Mouse (Mus musculus): Measurements from ENCODE around the gene Rab3gap2. TPM values are rescaled to one million over a fixed set of nuclear protein-coding genes. Genes with fewer than 3 reads are reported as not detected.

Rab3gap2 gene
- total and polyA plus RNA-seq, 3 experiments, result 22.7 to 39.1 (median 24.0) TPM

DNA sequence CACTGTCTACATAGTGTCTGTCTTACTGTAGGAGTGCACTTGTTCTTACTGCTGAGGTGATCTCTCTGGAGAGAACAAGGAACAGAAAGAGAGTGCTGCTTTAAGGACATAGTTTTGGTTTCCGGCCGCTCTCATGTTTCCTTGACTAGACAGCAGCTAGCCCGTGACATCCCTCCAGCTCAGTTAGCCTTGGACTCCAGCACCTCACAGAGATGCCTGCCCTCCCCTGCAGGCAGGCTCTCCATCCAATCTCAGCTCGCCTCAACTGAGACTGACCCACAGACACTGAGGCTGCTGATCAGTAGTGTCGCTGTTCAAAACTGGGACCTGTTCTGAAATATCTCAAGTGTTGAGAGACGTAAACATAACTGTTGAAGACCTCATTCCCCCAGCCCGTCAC is 72.1 kb downstream of the Rab3gap2 start:
- H3K36me3 ChIP-seq (replicated peaks in 1 of 2; ENCODE audit: control insufficient read depth in 1 of 2, insufficient read depth in 1 of 2, low read length in 1 of 2), result peaks cover 65 to 89% of the 10 kb centered on the region in 2 experiments
- in situ Hi-C loops (cut with MboI; ENCODE audit: low pct_ligation_motif_present, low pct_unique_long_range_greater_than_20kb, low sequenced_read_pairs), result no loop called here
- no peaks in the 10 kb centered on the region for H3K27me3 ChIP-seq (replicated peaks)

DNA sequence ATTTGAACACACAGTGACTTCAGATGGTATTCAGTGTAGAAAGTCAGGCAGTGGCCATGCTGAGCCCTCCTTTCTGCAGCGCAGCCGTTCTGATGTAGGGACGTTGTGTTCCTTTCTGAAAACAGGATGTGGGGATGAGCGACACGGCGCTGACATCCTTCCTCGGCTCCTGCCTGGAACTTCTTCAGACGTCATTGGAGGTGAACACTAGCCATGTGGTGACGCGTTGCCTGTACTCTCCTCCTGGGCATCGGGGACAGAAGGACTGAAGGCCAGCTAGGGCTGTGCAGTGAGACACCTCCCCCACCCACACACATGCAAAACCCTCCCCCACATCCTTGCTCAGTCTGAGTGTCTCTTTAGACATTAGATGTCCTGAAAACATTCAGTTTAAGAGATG is 73.1 kb downstream of the Rab3gap2 start:
- Histone ChIP-seq H3K9me3 (replicated peaks; ENCODE audit: low read length) (no peaks in the 10 kb centered on the region), H3K4me1 (ENCODE audit: control insufficient read depth in 1 of 2, insufficient read depth in 2 of 2) (no peaks in the 10 kb centered on the region), H3K27ac (ENCODE audit: insufficient read depth, low read depth) (no peak overlapping the region), H3K79me2 (replicated peaks; ENCODE audit: control insufficient read depth, extremely low read depth, insufficient read depth, poor library complexity, severe bottlenecking) (no peaks in the 10 kb centered on the region), H3K4me2 (ENCODE audit: insufficient read depth, low read depth, poor library complexity, severe bottlenecking) (no peak overlapping the region), H3K9ac (ENCODE audit: insufficient read depth, low read depth) (no peak overlapping the region), H3K27me3 (replicated peaks) (no peaks in the 10 kb centered on the region), H3K4me3 (replicated peaks in 1 of 3; ENCODE audit: low read depth in 2 of 3, low read length in 2 of 3, poor library complexity in 1 of 3) (no peak overlapping the region), H3K36me3 (replicated peaks in 1 of 2; ENCODE audit: control insufficient read depth in 1 of 2, insufficient read depth in 1 of 2, low read length in 1 of 2) (peaks cover 61 to 88% of the 10 kb centered on the region in 2 experiments)
- dilution Hi-C loops (cut with MboI; ENCODE audit: extremely low pct_ligation_motif_present, extremely low pct_unique_long_range_greater_than_20kb, low sequenced_read_pairs), result no loop called here
- TF ChIP-seq MAZ (IDR thresholded peaks at IDR 0.05; ENCODE audit: low read depth, low read length) (no peak), PAX5 (IDR thresholded peaks at IDR 0.05; ENCODE audit: low read length) (no peak), BHLHE40 (IDR thresholded peaks at IDR 0.05; ENCODE audit: low read depth, low read length) (no peak), CTCF (conservative IDR thresholded peaks at IDR 0.05 in 1 of 2, IDR thresholded peaks at IDR 0.05 in 1 of 2; ENCODE audit: low read depth in 2 of 2, low read length in 2 of 2) (no peak), SIN3A (IDR thresholded peaks at IDR 0.05; ENCODE audit: low read length) (no peak), CHD1 (IDR thresholded peaks at IDR 0.05; ENCODE audit: low read depth, low read length) (no peak), MAX (IDR thresholded peaks at IDR 0.05; ENCODE audit: low read length) (no peak)
- in situ Hi-C loops (cut with MboI; ENCODE audit: low pct_ligation_motif_present, low pct_unique_long_range_greater_than_20kb, low sequenced_read_pairs), result no loop called here
- DNase-seq (ENCODE audit: extremely low read depth), result no peak

More for the DNA sequence above, 72.1 kb downstream of the Rab3gap2 start:
- Histone ChIP-seq H3K4me1 (ENCODE audit: control insufficient read depth in 1 of 2, insufficient read depth in 2 of 2) (no peaks in the 10 kb centered on the region), H3K79me2 (replicated peaks; ENCODE audit: control insufficient read depth, extremely low read depth, insufficient read depth, poor library complexity, severe bottlenecking) (no peaks in the 10 kb centered on the region), H3K4me3 (replicated peaks in 1 of 3; ENCODE audit: low read depth in 2 of 3, low read length in 2 of 3, poor library complexity in 1 of 3) (no peak overlapping the region), H3K9ac (ENCODE audit: insufficient read depth, low read depth) (no peak overlapping the region), H3K4me2 (ENCODE audit: insufficient read depth, low read depth, poor library complexity, severe bottlenecking) (no peak overlapping the region), H3K27ac (ENCODE audit: insufficient read depth, low read depth) (no peak overlapping the region), H3K9me3 (replicated peaks; ENCODE audit: low read length) (no peaks in the 10 kb centered on the region)
- DNase-seq (ENCODE audit: extremely low read depth), result no peak
- no peak for TF ChIP-seq ELF1 (IDR thresholded peaks at IDR 0.05; ENCODE audit: low read depth, low read length)
- no peak for TF ChIP-seq JUN (IDR thresholded peaks at IDR 0.05; ENCODE audit: insufficient read depth, low read depth, low read length)
- no peak for TF ChIP-seq ZMIZ1 (IDR thresholded peaks at IDR 0.05; ENCODE audit: low read depth, low read length)
- TF ChIP-seq NRF1 (IDR thresholded peaks at IDR 0.05; ENCODE audit: low read depth, low read length), result no peak
- TF ChIP-seq SIN3A (IDR thresholded peaks at IDR 0.05; ENCODE audit: low read length), result no peak
- no peak for TF ChIP-seq CHD2 (IDR thresholded peaks at IDR 0.05; ENCODE audit: low read length)
- no peak for TF ChIP-seq ZNF384 (IDR thresholded peaks at IDR 0.05; ENCODE audit: low read depth, low read length)
- no peak for TF ChIP-seq MAX (IDR thresholded peaks at IDR 0.05; ENCODE audit: low read length)
- no peak for TF ChIP-seq SMC3 (IDR thresholded peaks at IDR 0.05; ENCODE audit: low read depth, low read length)
- no peak for TF ChIP-seq MXI1 (IDR thresholded peaks at IDR 0.05; ENCODE audit: low read depth, low read length)
- TF ChIP-seq MAZ (IDR thresholded peaks at IDR 0.05; ENCODE audit: low read depth, low read length), result no peak
- no peak for TF ChIP-seq USF1 (IDR thresholded peaks at IDR 0.05; ENCODE audit: low read depth, low read length)
- no peak for TF ChIP-seq TCF12 (IDR thresholded peaks at IDR 0.05; ENCODE audit: low read depth, low read length)
- no peak for TF ChIP-seq GABPA (IDR thresholded peaks at IDR 0.05; ENCODE audit: insufficient replicate concordance, low read depth, low read length)
- TF ChIP-seq ETS1 (conservative IDR thresholded peaks at IDR 0.05; ENCODE audit: low read depth, low read length), result no peak
- no peak for TF ChIP-seq CTCF (conservative IDR thresholded peaks at IDR 0.05 in 1 of 2, IDR thresholded peaks at IDR 0.05 in 1 of 2; ENCODE audit: low read depth in 2 of 2, low read length in 2 of 2)
- no peak for TF ChIP-seq UBTF (IDR thresholded peaks at IDR 0.05; ENCODE audit: low read depth, low read length)
- no peak for TF ChIP-seq EP300 (IDR thresholded peaks at IDR 0.05; ENCODE audit: low read length)
- TF ChIP-seq IRF4 (IDR thresholded peaks at IDR 0.05; ENCODE audit: low read depth, low read length), result no peak
- dilution Hi-C loops (cut with MboI; ENCODE audit: extremely low pct_ligation_motif_present, extremely low pct_unique_long_range_greater_than_20kb, low sequenced_read_pairs), result no loop called here
